Mouse (Mus musculus): ENCODE data around the gene Rapgef5. TPM values are rescaled to one million over a fixed set of nuclear protein-coding genes. Genes with fewer than 3 reads are reported as not detected.

Gene Rapgef5
- polyA plus RNA-seq, 1 experiment from 2014 or later: 10.4 TPM

- ATAC-seq (ENCODE audit: insufficient read depth, low FRiP score, low read depth): no peak
- H3K4me1 ChIP-seq: no peaks in the 10 kb centered on the region
Observed at GRCm38 (mm10) chr12:117805576-117805975, 289.3 kb downstream of the Rapgef5 start.

GRCm38 (mm10) chr12:117806007-117806451 lies 289.8 kb downstream of the Rapgef5 start:
- Histone ChIP-seq H3K27ac (no peak overlapping the region), H3K9me3 (no peaks in the 10 kb centered on the region), H3K27me3 (replicated peaks) (0 out of 2 replicates have a peak, but pooled peaks cover 3% of the 10 kb centered on the region), H3K9ac (no peak overlapping the region), H3K4me3 (replicated peaks) (no peak overlapping the region), H3K4me2 (no peak overlapping the region), H3K36me3 (no peaks in the 10 kb centered on the region), H3K4me1 (no peaks in the 10 kb centered on the region)
- WGBS: 64% methylated on average over 12 of the region's 12 CpGs
- ATAC-seq (ENCODE audit: insufficient read depth, low FRiP score, low read depth): no peak

More at GRCm38 (mm10) chr12:117805576-117805975, 289.3 kb downstream of the Rapgef5 start:
- Histone ChIP-seq H3K9me3 (no peaks in the 10 kb centered on the region), H3K9ac (no peak overlapping the region), H3K27ac (no peak overlapping the region), H3K4me3 (replicated peaks) (no peak overlapping the region), H3K4me2 (no peak overlapping the region), H3K36me3 (no peaks in the 10 kb centered on the region), H3K27me3 (replicated peaks) (0 out of 2 replicates have a peak, but pooled peaks cover 3% of the 10 kb centered on the region)
- WGBS: 73% methylated on average over 4 of the region's 4 CpGs

GRCm38 (mm10) chr12:117806470-117806869 lies 290.2 kb downstream of the Rapgef5 start:
- H3K4me1 ChIP-seq: no peaks in the 10 kb centered on the region
- H3K4me2 ChIP-seq: no peak overlapping the region
- no peaks in the 10 kb centered on the region for H3K36me3 ChIP-seq
- no peak overlapping the region for H3K27ac ChIP-seq
- H3K9me3 ChIP-seq: no peaks in the 10 kb centered on the region
- ATAC-seq (ENCODE audit: insufficient read depth, low FRiP score, low read depth): no peak
- no peak overlapping the region for H3K4me3 ChIP-seq (replicated peaks)
- H3K9ac ChIP-seq: no peak overlapping the region
- 83% methylated on average over 4 of the region's 4 CpGs for WGBS
- H3K27me3 ChIP-seq (replicated peaks): 0 out of 2 replicates have a peak, but pooled peaks cover 3% of the 10 kb centered on the region

GRCm38 (mm10) chr12:117807637-117808036 lies 291.4 kb downstream of the Rapgef5 start:
- Histone ChIP-seq H3K4me1 (no peaks in the 10 kb centered on the region), H3K4me2 (no peak overlapping the region), H3K27ac (no peak overlapping the region), H3K36me3 (no peaks in the 10 kb centered on the region), H3K4me3 (replicated peaks) (no peak overlapping the region), H3K9me3 (no peaks in the 10 kb centered on the region), H3K27me3 (replicated peaks) (0 out of 2 replicates have a peak, but pooled peaks cover 3% of the 10 kb centered on the region), H3K9ac (no peak overlapping the region)
- 19% methylated on average over 10 of the region's 12 CpGs for WGBS
- ATAC-seq (ENCODE audit: insufficient read depth, low FRiP score, low read depth): no peak

GRCm38 (mm10) chr12:117808355-117809326 lies 292.4 kb downstream of the Rapgef5 start:
- no peak overlapping the region for H3K4me3 ChIP-seq (replicated peaks)
- no peak overlapping the region for H3K9ac ChIP-seq
- no peaks in the 10 kb centered on the region for H3K36me3 ChIP-seq
- no peak overlapping the region for H3K4me2 ChIP-seq
- no peaks in the 10 kb centered on the region for H3K9me3 ChIP-seq
- WGBS: 48% methylated on average over 17 of the region's 17 CpGs
- no peaks in the 10 kb centered on the region for H3K4me1 ChIP-seq
- ATAC-seq (ENCODE audit: insufficient read depth, low FRiP score, low read depth): no peak
- H3K27me3 ChIP-seq (replicated peaks): 0 out of 2 replicates have a peak, but pooled peaks cover 3% of the 10 kb centered on the region
- H3K27ac ChIP-seq: no peak overlapping the region

All from stomach, embryonic 15.5 days (tissue).